Mouse (Mus musculus) MEL (cell line): ENCODE results near the gene Atp5h. TPM values are rescaled to one million over a fixed set of nuclear protein-coding genes. Genes with fewer than 3 reads are reported as not detected.
A peak's percentile ranks its signal among the peaks of the same experiment; 100 is the strongest.

Source experiments
- DNase-seq: peaks from one replicate; pipeline ENCODE4 v3.0.0; 2011; ENCODE audit warnings: low read depth, low spot score
- H3K27ac ChIP-seq: 2 replicates; pipeline ENCODE4 v1.5.1; 2012; ENCODE audit warnings: low read depth, mild to moderate bottlenecking, control low read depth, low read length, moderate library complexity; ENCODE audit not compliant: control insufficient read depth
- H3K27me3 ChIP-seq, 2 experiments: fragments of 150-350 bp in 1 of 2; sonication (generic) in 1 of 2; 2 replicates each; pipeline ENCODE4 v1.6.1; 2012; ENCODE audit warnings: low read length in 2 of 2, mild to moderate bottlenecking in 2 of 2, improper control_type of control experiment in 1 of 2, moderate library complexity in 1 of 2; ENCODE audit not compliant: insufficient read depth in 2 of 2, control insufficient read depth in 1 of 2
- H3K36me3 ChIP-seq, 2 experiments: 2 replicates each; pipeline ENCODE4 v1.6.1; 2012 to 2014; ENCODE audit warnings: low read length in 2 of 2, improper control_type of control experiment in 1 of 2, inconsistent platforms in 1 of 2, mild to moderate bottlenecking in 1 of 2; ENCODE audit not compliant: insufficient read depth in 2 of 2, control insufficient read depth in 1 of 2
- H3K4me1 ChIP-seq, 2 experiments: fragments of 150-350 bp in 1 of 2; sonication (generic) in 1 of 2; 2 replicates each; pipeline ENCODE4 v1.6.1; 2012; ENCODE audit warnings: low read length in 2 of 2, improper control_type of control experiment in 1 of 2, mild to moderate bottlenecking in 1 of 2; ENCODE audit not compliant: insufficient read depth in 2 of 2, control insufficient read depth in 1 of 2
- H3K4me3 ChIP-seq, 2 experiments: fragments of 150-350 bp in 1 of 2; sonication (generic) in 1 of 2; 2 replicates each; pipeline ENCODE4 v1.5.1; 2012; ENCODE audit warnings: low read depth in 2 of 2, low read length in 2 of 2, mild to moderate bottlenecking in 2 of 2, moderate library complexity in 2 of 2, control low read depth in 1 of 2, improper control_type of control experiment in 1 of 2; ENCODE audit not compliant: control insufficient read depth in 1 of 2, insufficient read depth in 1 of 2
- H3K79me2 ChIP-seq: 2 replicates; pipeline ENCODE4 v1.6.1; 2012; ENCODE audit warnings: mild to moderate bottlenecking, low read length, moderate library complexity; ENCODE audit not compliant: control insufficient read depth, poor library complexity, insufficient read depth
- H3K9ac ChIP-seq: 2 replicates; pipeline ENCODE4 v1.6.1; 2012; ENCODE audit warnings: low read depth, mild to moderate bottlenecking, control low read depth, low read length, moderate library complexity; ENCODE audit not compliant: control insufficient read depth, poor library complexity, severe bottlenecking
- H3K9me3 ChIP-seq: fragments of 150-350 bp; sonication (generic); replicated peaks from 2 replicates; pipeline ENCODE4 v1.6.1; 2012; ENCODE audit warnings: mild to moderate bottlenecking, low read length, improper control_type of control experiment, moderate library complexity; ENCODE audit not compliant: insufficient read depth
- BHLHE40 ChIP-seq: IDR thresholded peaks from 2 replicates; pipeline ENCODE4 v1.6.1; 2012; ENCODE audit warnings: low read depth, mild to moderate bottlenecking, inconsistent platforms, low read length, improper control_type of control experiment, borderline replicate concordance
- CHD1 ChIP-seq: IDR thresholded peaks from 2 replicates; pipeline ENCODE4 v1.6.1; 2012; ENCODE audit warnings: low read depth, mild to moderate bottlenecking, inconsistent platforms, low read length, improper control_type of control experiment
- CHD2 ChIP-seq: IDR thresholded peaks from 2 replicates; pipeline ENCODE4 v1.6.1; 2011; ENCODE audit warnings: low read length, improper control_type of control experiment
- CTCF ChIP-seq, 3 experiments: IDR thresholded peaks in 2 of 3; conservative IDR thresholded peaks in 1 of 3; 2 replicates each; pipeline ENCODE4 v1.5.1; 2011 to 2012; ENCODE audit warnings: low read length in 3 of 3, low read depth in 2 of 3, mild to moderate bottlenecking in 2 of 3, improper control_type of control experiment in 1 of 3, inconsistent platforms in 1 of 3, mixed read lengths in 1 of 3, moderate library complexity in 1 of 3; ENCODE audit not compliant: control insufficient read depth in 1 of 3, insufficient read depth in 1 of 3, poor library complexity in 1 of 3, severe bottlenecking in 1 of 3
- ELF1 ChIP-seq: IDR thresholded peaks from 2 replicates; pipeline ENCODE4 v1.6.1; 2014; ENCODE audit warnings: low read depth, mild to moderate bottlenecking, inconsistent platforms, low read length, improper control_type of control experiment, moderate library complexity
- EP300 ChIP-seq, 2 experiments: IDR thresholded peaks; 2 replicates each; pipeline ENCODE4 v1.6.1; 2011; ENCODE audit warnings: improper control_type of control experiment in 2 of 2, low read length in 2 of 2, low read depth in 1 of 2, mild to moderate bottlenecking in 1 of 2
- GABPA ChIP-seq: IDR thresholded peaks from 2 replicates; pipeline ENCODE4 v1.6.1; 2012; ENCODE audit warnings: low read depth, mild to moderate bottlenecking, inconsistent platforms, low read length, improper control_type of control experiment, moderate library complexity
- JUND ChIP-seq: IDR thresholded peaks from 2 replicates; pipeline ENCODE4 v1.6.1; 2011; ENCODE audit warnings: low read depth, mild to moderate bottlenecking, improper control_type of control experiment, low read length
- MAFK ChIP-seq: IDR thresholded peaks from 2 replicates; pipeline ENCODE4 v1.6.1; 2011; ENCODE audit warnings: low read depth, mild to moderate bottlenecking, low read length, improper control_type of control experiment, borderline replicate concordance
- MAX ChIP-seq: IDR thresholded peaks from 2 replicates; pipeline ENCODE4 v1.6.1; 2011; ENCODE audit warnings: low read length, improper control_type of control experiment
- MEF2A ChIP-seq: IDR thresholded peaks from 2 replicates; pipeline ENCODE4 v1.6.1; 2014; ENCODE audit warnings: low read depth, mild to moderate bottlenecking, inconsistent platforms, low read length, improper control_type of control experiment; ENCODE audit not compliant: poor library complexity, insufficient replicate concordance, severe bottlenecking; ENCODE audit errors: extremely low read depth
- MXI1 ChIP-seq: IDR thresholded peaks from 2 replicates; pipeline ENCODE4 v1.6.1; 2011; ENCODE audit warnings: mild to moderate bottlenecking, low read depth, low read length, improper control_type of control experiment
- NELFE ChIP-seq: IDR thresholded peaks from 2 replicates; pipeline ENCODE4 v1.6.1; 2011; ENCODE audit warnings: low read depth, low read length, improper control_type of control experiment
- POLR2AphosphoS2 ChIP-seq: IDR thresholded peaks from 2 replicates; pipeline ENCODE4 v1.6.1; 2011; ENCODE audit warnings: low read length, improper control_type of control experiment
- POLR2AphosphoS5 ChIP-seq: IDR thresholded peaks from 2 replicates; pipeline ENCODE4 v1.6.1; 2012; ENCODE audit warnings: low read depth, borderline replicate concordance, mild to moderate bottlenecking, inconsistent platforms, low read length, moderate library complexity, mixed read lengths
- RAD21 ChIP-seq: IDR thresholded peaks from 2 replicates; pipeline ENCODE4 v1.6.1; 2011; ENCODE audit warnings: mild to moderate bottlenecking, low read depth, low read length, improper control_type of control experiment
- RCOR1 ChIP-seq: IDR thresholded peaks from 2 replicates; pipeline ENCODE4 v1.6.1; 2012; ENCODE audit warnings: low read depth, mild to moderate bottlenecking, inconsistent platforms, low read length, improper control_type of control experiment
- SIN3A ChIP-seq: IDR thresholded peaks from 2 replicates; pipeline ENCODE4 v1.6.1; 2012; ENCODE audit warnings: low read length, improper control_type of control experiment, inconsistent platforms
- SMC3 ChIP-seq: IDR thresholded peaks from 2 replicates; pipeline ENCODE4 v1.6.1; 2011; ENCODE audit warnings: low read depth, low read length, improper control_type of control experiment
- TAL1 ChIP-seq: IDR thresholded peaks from 2 replicates; pipeline ENCODE4 v1.6.1; 2012; ENCODE audit warnings: mild to moderate bottlenecking, inconsistent platforms, low read length, moderate library complexity, mixed read lengths
- UBTF ChIP-seq: IDR thresholded peaks from 2 replicates; pipeline ENCODE4 v1.6.1; 2012; ENCODE audit warnings: low read depth, mild to moderate bottlenecking, inconsistent platforms, low read length, improper control_type of control experiment, moderate library complexity, borderline replicate concordance; ENCODE audit not compliant: insufficient read depth
- ZC3H11A ChIP-seq: IDR thresholded peaks from 2 replicates; pipeline ENCODE4 v1.6.1; 2012; ENCODE audit warnings: low read depth, mild to moderate bottlenecking, inconsistent platforms, low read length, improper control_type of control experiment
- ZKSCAN1 ChIP-seq: IDR thresholded peaks from 2 replicates; pipeline ENCODE4 v1.6.1; 2012; ENCODE audit warnings: low read depth, mild to moderate bottlenecking, inconsistent platforms, low read length, improper control_type of control experiment, moderate library complexity
- ZNF384 ChIP-seq: IDR thresholded peaks from 2 replicates; pipeline ENCODE4 v1.6.1; 2012; ENCODE audit warnings: low read depth, mild to moderate bottlenecking, inconsistent platforms, low read length, improper control_type of control experiment
- polyA plus RNA-seq, 2 experiments: library from polyadenylated mRNA; stranded (reverse) in 1 of 2; unstranded in 1 of 2; fragments of >175 nt in 1 of 2; fragments of >200 nt in 1 of 2; gene quantifications; 2 replicates each; pipeline versions ENCODE4 v1.2.1 to v1.2.4; 2012; ENCODE audit warnings: low replicate concordance in 2 of 2, low read depth in 1 of 2; ENCODE audit not compliant: insufficient read length in 2 of 2, insufficient read depth in 1 of 2, missing spikeins in 1 of 2
- total RNA-seq: library from RNA; depleted of rRNA; stranded (reverse); fragments of 300-350 nt; gene quantifications from 2 replicates; pipeline ENCODE4 v1.2.3, GENCODE M21; 2012

The Atp5h gene
- total and polyA plus RNA-seq, 3 experiments: 525 to 1,715 (median 706) TPM

GRCm38 (mm10) chr11:115374695-115375425, 44.9 kb downstream of the Atp5h start:
- no peak for DNase-seq
- H3K27me3 ChIP-seq: peaks cover 3 to 7% of the 10 kb centered on the region in 2 experiments; a peak in 3 of 4 replicates

GRCm38 (mm10) chr11:115373805-115374694, 45.7 kb downstream of the Atp5h start:
- Histone ChIP-seq H3K4me3 (peak overlapping the region in 1 of 2 experiments; percentile 24; a peak in 2 of 4 replicates), H3K27me3 (peaks cover 3 to 7% of the 10 kb centered on the region in 2 experiments; a peak in 3 of 4 replicates), H3K79me2 (no peaks in the 10 kb centered on the region), H3K9ac (peak overlapping the region; percentile 16; the same call in 1 of the 2 replicates), H3K4me1 (peaks cover 5 to 6% of the 10 kb centered on the region in 2 experiments; a peak in 3 of 4 replicates), H3K36me3 (peaks cover 0 to 3% of the 10 kb centered on the region in 2 experiments; a peak in 2 of 4 replicates), H3K9me3 (no peaks in the 10 kb centered on the region), H3K27ac (no peak overlapping the region)
- peak; percentile 59 for DNase-seq
- TF ChIP-seq MXI1 (peak; percentile 31; the same call in 1 of the 2 replicates), SIN3A (peak; percentile 57; the same call in 1 of the 2 replicates), SMC3 (no peak), CHD2 (peak; percentile 56), MAX (no peak), GABPA (no peak)

More at GRCm38 (mm10) chr11:115374695-115375425, 44.9 kb downstream of the Atp5h start:
- H3K79me2 ChIP-seq: no peaks in the 10 kb centered on the region
- peaks cover 0 to 3% of the 10 kb centered on the region in 2 experiments; a peak in 1 of 4 replicates for H3K36me3 ChIP-seq
- H3K9me3 ChIP-seq: no peaks in the 10 kb centered on the region
- TF ChIP-seq ZNF384 (no peak), EP300 (IDR thresholded peaks at IDR 0.05; ENCODE audit: low read depth in 1 of 2, low read length in 2 of 2) (no peak), GABPA (no peak), ELF1 (no peak), MEF2A (no peak), POLR2AphosphoS5 (no peak), TAL1 (no peak), SMC3 (no peak), ZC3H11A (no peak), ZKSCAN1 (no peak), BHLHE40 (no peak), JUND (no peak), NELFE (no peak), MAFK (no peak), RCOR1 (no peak), CHD1 (no peak), UBTF (no peak), POLR2AphosphoS2 (no peak), RAD21 (no peak), CTCF (IDR thresholded peaks at IDR 0.05 in 2 of 3, conservative IDR thresholded peaks at IDR 0.05 in 1 of 3; ENCODE audit: control insufficient read depth in 1 of 3, insufficient read depth in 1 of 3, low read depth in 2 of 3, low read length in 3 of 3, poor library complexity in 1 of 3, severe bottlenecking in 1 of 3) (no peak)
- no peak overlapping the region for H3K9ac ChIP-seq
- no peak overlapping the region for H3K4me3 ChIP-seq
- H3K4me1 ChIP-seq: peaks cover 5 to 6% of the 10 kb centered on the region in 2 experiments; a peak in 3 of 4 replicates
- H3K27ac ChIP-seq: no peak overlapping the region
